Mouse (Mus musculus): ENCODE results near the gene Ccnl2. TPM values are rescaled to one million over a fixed set of nuclear protein-coding genes. Genes with fewer than 3 reads are reported as not detected.

Ccnl2 gene
- polyA plus RNA-seq, 1 experiment = 91.9 TPM

- Histone ChIP-seq H3K4me1 (ENCODE audit: control insufficient read depth, insufficient read depth, low read length) (no peaks in the 10 kb centered on the region), H3K4me3 (ENCODE audit: insufficient read depth, low read length) (no peak within 1 kb of the TSS), H3K27ac (ENCODE audit: insufficient read depth, low read length) (no peak within 1 kb of the TSS)
- no peak for TF ChIP-seq CTCF (IDR thresholded peaks at IDR 0.05; ENCODE audit: borderline replicate concordance, insufficient read depth, low read length)
- TF ChIP-seq POLR2A (IDR thresholded peaks at IDR 0.05; ENCODE audit: low read depth, low read length) = no peak
Observed at GRCm38 (mm10) chr4:155790021-155790489, 22.2 kb upstream of the Ccnl2 start, which contains the start of gene Ankrd65. Gene Ankrd65 (plus strand): TSS chr4:155790439.

- H3K27ac ChIP-seq (ENCODE audit: insufficient read depth, low read length) = no peak overlapping the region
- no peak for TF ChIP-seq POLR2A (IDR thresholded peaks at IDR 0.05; ENCODE audit: low read depth, low read length)
- no peak for TF ChIP-seq CTCF (IDR thresholded peaks at IDR 0.05; ENCODE audit: borderline replicate concordance, insufficient read depth, low read length)
- no peak overlapping the region for H3K4me3 ChIP-seq (ENCODE audit: insufficient read depth, low read length)
- H3K4me1 ChIP-seq (ENCODE audit: control insufficient read depth, insufficient read depth, low read length) = no peaks in the 10 kb centered on the region
Observed at GRCm38 (mm10) chr4:155790650-155791161, 21.6 kb upstream of the Ccnl2 start.

- Histone ChIP-seq H3K27ac (ENCODE audit: insufficient read depth, low read length) (no peak overlapping the region), H3K4me1 (ENCODE audit: control insufficient read depth, insufficient read depth, low read length) (no peaks in the 10 kb centered on the region), H3K4me3 (ENCODE audit: insufficient read depth, low read length) (no peak overlapping the region)
- TF ChIP-seq CTCF (IDR thresholded peaks at IDR 0.05; ENCODE audit: borderline replicate concordance, insufficient read depth, low read length) (no peak), POLR2A (IDR thresholded peaks at IDR 0.05; ENCODE audit: low read depth, low read length) (no peak)
Observed at GRCm38 (mm10) chr4:155791240-155791933, 20.9 kb upstream of the Ccnl2 start.

DNA sequence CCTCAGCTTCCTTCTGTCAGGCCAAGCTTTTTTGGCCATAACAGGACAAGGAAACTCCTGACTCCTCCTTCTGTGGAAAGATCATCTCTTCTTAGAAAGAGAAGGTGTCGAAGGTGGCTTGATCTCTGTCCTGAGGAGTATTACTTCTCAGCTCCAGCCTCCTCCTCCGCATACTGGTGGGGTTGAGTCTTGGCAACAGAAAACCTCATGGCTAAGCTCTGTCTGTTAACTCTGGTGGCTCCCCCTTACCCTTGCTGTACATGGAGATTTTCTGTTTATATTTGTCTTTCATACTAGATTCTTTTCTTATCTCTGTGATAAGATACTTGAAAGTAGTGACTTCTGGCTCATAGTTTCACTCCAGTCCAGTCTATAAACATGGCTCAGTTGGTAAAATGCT, 18.6 kb upstream of the Ccnl2 start:
- H3K4me3 ChIP-seq (ENCODE audit: insufficient read depth, low read length) = no peak overlapping the region
- TF ChIP-seq CTCF (IDR thresholded peaks at IDR 0.05; ENCODE audit: borderline replicate concordance, insufficient read depth, low read length) = no peak
- no peak for TF ChIP-seq POLR2A (IDR thresholded peaks at IDR 0.05; ENCODE audit: low read depth, low read length)
- no peaks in the 10 kb centered on the region for H3K4me1 ChIP-seq (ENCODE audit: control insufficient read depth, insufficient read depth, low read length)
- H3K27ac ChIP-seq (ENCODE audit: insufficient read depth, low read length) = no peak overlapping the region

GRCm38 (mm10) chr4:155802075-155802474, 10.2 kb upstream of the Ccnl2 start:
- no peak for TF ChIP-seq CTCF (IDR thresholded peaks at IDR 0.05; ENCODE audit: borderline replicate concordance, insufficient read depth, low read length)
- no peak overlapping the region for H3K27ac ChIP-seq (ENCODE audit: insufficient read depth, low read length)
- H3K4me3 ChIP-seq (ENCODE audit: insufficient read depth, low read length) = no peak overlapping the region
- no peaks in the 10 kb centered on the region; the same call in 1 of the 2 replicates for H3K4me1 ChIP-seq (ENCODE audit: control insufficient read depth, insufficient read depth, low read length)

- Histone ChIP-seq H3K4me3 (ENCODE audit: insufficient read depth, low read length) (peak within 1 kb of the TSS; percentile 93), H3K27ac (ENCODE audit: insufficient read depth, low read length) (no peak within 1 kb of the TSS), H3K4me1 (ENCODE audit: control insufficient read depth, insufficient read depth, low read length) (no peaks in the 10 kb centered on the region; the same call in 1 of the 2 replicates)
- TF ChIP-seq CTCF (IDR thresholded peaks at IDR 0.05; ENCODE audit: borderline replicate concordance, insufficient read depth, low read length) (no peak), POLR2A (IDR thresholded peaks at IDR 0.05; ENCODE audit: low read depth, low read length) (0 out of 2 replicates have a peak, but pooled peaks have one; percentile 12)
Observed at GRCm38 (mm10) chr4:155802741-155803339, 9.4 kb upstream of the Ccnl2 start, which contains the start of gene Mrpl20. Gene Mrpl20 (plus strand): TSS chr4:155802878.

DNA sequence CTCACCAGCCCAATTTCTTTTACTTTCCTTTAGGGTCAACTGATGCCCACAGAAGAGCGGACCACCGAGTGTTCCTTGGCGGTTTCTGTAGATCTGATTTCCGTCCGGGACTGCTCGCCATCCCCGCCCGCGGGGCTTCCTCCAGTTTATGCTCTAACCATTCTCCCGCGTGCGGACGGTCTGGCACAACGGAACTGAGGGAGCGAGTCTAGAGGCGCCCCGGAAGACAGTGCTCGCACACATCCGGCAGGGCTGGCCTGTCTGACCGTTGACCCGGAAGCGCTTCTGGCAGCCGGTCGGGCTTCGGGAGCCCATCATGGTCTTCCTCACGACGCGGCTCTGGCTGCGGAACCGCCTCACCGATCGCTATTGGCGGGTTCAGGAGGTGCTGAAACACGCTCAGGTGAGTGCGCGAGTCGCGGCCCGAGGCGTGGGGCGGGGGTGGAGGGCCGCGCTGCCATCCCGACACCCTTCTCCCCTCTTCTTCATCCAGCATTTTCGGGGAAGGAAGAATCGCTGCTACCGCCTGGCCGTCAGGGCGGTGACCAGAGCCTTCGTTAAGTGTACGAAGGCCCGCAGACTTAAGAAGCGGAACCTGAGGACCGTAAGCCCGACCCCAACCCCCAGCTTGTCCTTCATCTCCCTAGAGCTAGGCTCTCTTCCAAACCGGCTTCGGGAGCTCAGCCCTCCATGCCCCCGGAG, 8.8 kb upstream of the Ccnl2 start:
- Histone ChIP-seq H3K4me1 (ENCODE audit: control insufficient read depth, insufficient read depth, low read length) (no peaks in the 10 kb centered on the region; the same call in 1 of the 2 replicates), H3K4me3 (ENCODE audit: insufficient read depth, low read length) (peak overlapping the region; percentile 93), H3K27ac (ENCODE audit: insufficient read depth, low read length) (no peak overlapping the region)
- TF ChIP-seq POLR2A (IDR thresholded peaks at IDR 0.05; ENCODE audit: low read depth, low read length) (peak; percentile 76), CTCF (IDR thresholded peaks at IDR 0.05; ENCODE audit: borderline replicate concordance, insufficient read depth, low read length) (no peak)

GRCm38 (mm10) chr4:155807841-155808240, 4.4 kb upstream of the Ccnl2 start:
- no peaks in the 10 kb centered on the region; the same call in 1 of the 2 replicates for H3K4me1 ChIP-seq (ENCODE audit: control insufficient read depth, insufficient read depth, low read length)
- no peak for TF ChIP-seq POLR2A (IDR thresholded peaks at IDR 0.05; ENCODE audit: low read depth, low read length)
- TF ChIP-seq CTCF (IDR thresholded peaks at IDR 0.05; ENCODE audit: borderline replicate concordance, insufficient read depth, low read length) = no peak

GRCm38 (mm10) chr4:155812665-155813181, 434 bp downstream of the Ccnl2 start:
- Histone ChIP-seq H3K4me3 (ENCODE audit: insufficient read depth, low read length) (peak overlapping the region; percentile 71), H3K4me1 (ENCODE audit: control insufficient read depth, insufficient read depth, low read length) (peaks cover 4% of the 10 kb centered on the region; the same call in 1 of the 2 replicates), H3K27ac (ENCODE audit: insufficient read depth, low read length) (peak overlapping the region; percentile 29)
- TF ChIP-seq POLR2A (IDR thresholded peaks at IDR 0.05; ENCODE audit: low read depth, low read length) = no peak
- no peak for TF ChIP-seq CTCF (IDR thresholded peaks at IDR 0.05; ENCODE audit: borderline replicate concordance, insufficient read depth, low read length)

More at GRCm38 (mm10) chr4:155807841-155808240, 4.4 kb upstream of the Ccnl2 start:
- Histone ChIP-seq H3K4me3 (ENCODE audit: insufficient read depth, low read length) (no peak overlapping the region), H3K27ac (ENCODE audit: insufficient read depth, low read length) (no peak overlapping the region)

Measured in embryonic fibroblast, embryonic 13.5 days (primary cell).